Mouse (Mus musculus): ENCODE data around the gene Dhx36. TPM values are rescaled to one million over a fixed set of nuclear protein-coding genes. Genes with fewer than 3 reads are reported as not detected.

The Dhx36 gene
- polyA plus RNA-seq, 1 experiment from 2014 or later = 34.0 TPM

Other genes starting within 250 kb of the Dhx36 start
- gene Arhgef26, start 168.7 kb downstream of the Dhx36 start, polyA plus RNA-seq (2016; fragmentation: Nextera tagmentation; extraction: Ambion mirVana) = 6.9 and 8.2 TPM in 2 replicates
- gene Gpr149, start 98.1 kb upstream of the Dhx36 start, polyA plus RNA-seq (2016; fragmentation: Nextera tagmentation; extraction: Ambion mirVana) = 0.05 and 0.15 TPM in 2 replicates

All from embryonic facial prominence, embryonic 10.5 days (tissue).